Comparison of ENCODE assay signal across 8 mouse cellular contexts in the genomic region with DNA sequence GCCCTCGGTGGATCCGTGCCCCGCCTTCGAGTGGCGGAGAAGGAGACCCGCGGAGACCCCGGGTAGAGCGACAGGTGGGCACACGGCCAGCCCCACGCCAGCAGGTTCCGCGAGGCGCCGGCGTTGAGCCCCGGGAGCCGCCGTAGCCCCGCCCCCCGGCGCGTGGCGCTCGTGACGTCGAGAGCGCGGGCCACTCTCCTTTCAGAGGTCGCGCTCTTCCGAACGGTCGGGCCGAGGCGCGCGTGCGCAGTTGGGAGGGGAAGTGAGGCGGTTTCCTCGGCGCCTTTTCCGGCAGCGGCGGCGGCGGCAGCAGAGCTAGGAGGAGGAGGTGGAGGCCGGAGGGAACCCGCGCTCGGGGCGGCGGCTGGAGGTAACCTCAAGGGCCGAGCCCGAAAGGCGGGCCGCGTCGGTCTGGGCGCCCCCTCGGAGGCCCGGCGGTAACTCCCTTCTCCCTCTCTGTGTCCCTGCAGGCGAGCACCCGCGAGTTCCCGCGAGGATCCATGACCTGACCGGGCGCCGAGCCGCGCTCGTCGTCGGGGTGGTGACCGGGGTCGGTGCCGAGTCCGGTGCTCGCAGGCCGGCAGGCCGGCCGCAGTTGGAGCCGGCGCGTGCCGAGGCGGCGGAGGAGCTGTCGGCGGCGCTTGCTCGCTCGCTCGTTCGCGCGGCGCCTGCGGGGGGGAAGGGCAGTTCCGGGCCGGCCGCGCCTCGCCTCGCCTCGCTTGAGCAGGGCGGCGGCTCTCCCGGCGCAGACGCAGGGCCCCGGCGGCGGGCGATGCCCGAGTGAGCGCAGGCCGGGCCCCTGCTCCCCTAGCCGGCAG. TPM values are rescaled to one million over a fixed set of nuclear protein-coding genes. Genes with fewer than 3 reads are reported as not detected.
DNase-seq lines count a peak whose midpoint lies in the region; ATAC-seq and TF ChIP-seq lines count a peak whose summit lies in the region.

A gene (plus strand): TSS at position 297 of the 818 bp plus-strand sequence.
A gene (minus strand): TSS at position 605 of the 818 bp plus-strand sequence.

- peak within 1 kb of the TSS; percentile 91 for H3K27ac ChIP-seq in bone marrow macrophage, adult 2 months (ENCODE audit: insufficient read depth, low read depth, low read length)
- peak within 1 kb of the TSS; percentile 98 for H3K27ac ChIP-seq in embryonic fibroblast, embryonic 13.5 days (ENCODE audit: insufficient read depth, low read length)
- H3K27ac ChIP-seq in heart, embryonic 10.5 days: peak within 1 kb of the TSS; percentile 99
- H3K27ac ChIP-seq in kidney, embryonic 15.5 days: peak within 1 kb of the TSS; percentile 99

- DNase-seq in A20 (ENCODE audit: low read depth, low spot score) (peak; percentile 98), liver (peak; percentile 99)
- DNase-seq in heart, embryonic 10.5 days (ENCODE audit: low spot score): peak; percentile 98
- peak; percentile 99 to 100 for DNase-seq in spleen, postnatal 4 days (ENCODE audit: low spot score in 2 of 2)

- TF ChIP-seq CTCF in bone marrow macrophage, adult 2 months (IDR thresholded peaks at IDR 0.05; ENCODE audit: low read depth, low read length): no peak
- no peak for TF ChIP-seq CTCF in embryonic fibroblast, embryonic 13.5 days (IDR thresholded peaks at IDR 0.05; ENCODE audit: borderline replicate concordance, insufficient read depth, low read length)

- H3K4me3 ChIP-seq in bone marrow macrophage, adult 2 months (ENCODE audit: insufficient read depth, low read length): peak within 1 kb of the TSS; percentile 90
- peak within 1 kb of the TSS; percentile 87 for H3K4me3 ChIP-seq in embryonic fibroblast, embryonic 13.5 days (ENCODE audit: insufficient read depth, low read length)
- H3K4me3 ChIP-seq in heart, embryonic 10.5 days: peak within 1 kb of the TSS; percentile 100
- H3K4me3 ChIP-seq in kidney, embryonic 15.5 days (replicated peaks): peak within 1 kb of the TSS; percentile 100

- ATAC-seq in kidney, embryonic 15.5 days (replicated peaks; ENCODE audit: low FRiP score): peak; percentile 93
- ATAC-seq in monocyte, adult 5-6 weeks (replicated peaks; ENCODE audit: insufficient number of reproducible peaks, low FRiP score, low TSS enrichment, poor library complexity, severe bottlenecking): peak; percentile 79

- no peaks in the 10 kb centered on the region for H3K9me3 ChIP-seq in heart, embryonic 10.5 days
- no peaks in the 10 kb centered on the region for H3K9me3 ChIP-seq in kidney, embryonic 15.5 days (replicated peaks)

- WGBS in heart, embryonic 10.5 days: under 1% methylated on average over 121 of the region's 121 CpGs
- WGBS in kidney, embryonic 15.5 days: under 1% methylated on average over 99 of the region's 121 CpGs

- H3K4me1 ChIP-seq in bone marrow macrophage, adult 2 months (ENCODE audit: control insufficient read depth, insufficient read depth, low read length): peaks cover 10% of the 10 kb centered on the region
- H3K4me1 ChIP-seq in embryonic fibroblast, embryonic 13.5 days (ENCODE audit: control insufficient read depth, insufficient read depth, low read length): peaks cover 5% of the 10 kb centered on the region; the same call in 1 of the 2 replicates
- peaks cover 21% of the 10 kb centered on the region for H3K4me1 ChIP-seq in heart, embryonic 10.5 days
- peaks cover 19% of the 10 kb centered on the region for H3K4me1 ChIP-seq in kidney, embryonic 15.5 days

- H3K27me3 ChIP-seq in heart, embryonic 10.5 days (ENCODE audit: insufficient read depth, poor library complexity, severe bottlenecking): no peaks in the 10 kb centered on the region
- no peaks in the 10 kb centered on the region for H3K27me3 ChIP-seq in kidney, embryonic 15.5 days

- H3K4me2 ChIP-seq in kidney, embryonic 15.5 days: peak within 1 kb of the TSS; percentile 78

- H3K36me3 ChIP-seq in heart, embryonic 10.5 days: peaks cover 16% of the 10 kb centered on the region; the same call in 1 of the 2 replicates
- H3K36me3 ChIP-seq in kidney, embryonic 15.5 days: peaks cover 12% of the 10 kb centered on the region

- peak within 1 kb of the TSS; percentile 99 for H3K9ac ChIP-seq in kidney, embryonic 15.5 days

- no peak for TF ChIP-seq POLR2A in bone marrow macrophage, adult 2 months (IDR thresholded peaks at IDR 0.05; ENCODE audit: borderline replicate concordance, low read depth, low read length)
- peak; percentile 72 for TF ChIP-seq POLR2A in embryonic fibroblast, embryonic 13.5 days (IDR thresholded peaks at IDR 0.05; ENCODE audit: low read depth, low read length)

RNA-seq across cellular contexts. Expression of the first gene that starts in this region (rescaled TPM):
- 162 and 174 TPM in 2 replicates for polyA plus RNA-seq in bone marrow macrophage, adult 2 months (2012; ENCODE audit: insufficient read depth, insufficient read length, missing spikeins)
- 106 and 119 TPM in 2 replicates for polyA plus RNA-seq in embryonic fibroblast, embryonic 13.5 days (2011; ENCODE audit: insufficient read length, low read depth, missing spikeins)
- polyA plus RNA-seq in heart, embryonic 10.5 days (2016; fragmentation: Nextera tagmentation; extraction: Ambion mirVana): 37.1 and 50.4 TPM in 2 replicates
- 45.3 and 47.0 TPM in 2 replicates for polyA plus RNA-seq in kidney, embryonic 15.5 days (2015; fragmentation: Nextera tagmentation; extraction: Ambion mirVana)
- 213 to 230 TPM (median 223 TPM) in 3 replicates for total RNA-seq in monocyte, adult 5-6 weeks (2017)

RNA-seq across cellular contexts. Expression of the second gene that starts in this region (rescaled TPM):
- not detected in 2 replicates for polyA plus RNA-seq in bone marrow macrophage, adult 2 months (2012; ENCODE audit: insufficient read depth, insufficient read length, missing spikeins)
- not detected in 2 replicates for polyA plus RNA-seq in embryonic fibroblast, embryonic 13.5 days (2011; ENCODE audit: insufficient read length, low read depth, missing spikeins)
- 0.95 and 1.8 TPM in 2 replicates for polyA plus RNA-seq in heart, embryonic 10.5 days (2016; fragmentation: Nextera tagmentation; extraction: Ambion mirVana)
- 1.4 and 1.7 TPM in 2 replicates for polyA plus RNA-seq in kidney, embryonic 15.5 days (2015; fragmentation: Nextera tagmentation; extraction: Ambion mirVana)
- not detected in 3 replicates for total RNA-seq in monocyte, adult 5-6 weeks (2017)

Comparison
In these comparisons a context has a peak if more than half of its experiments do, and no peak if none do; other contexts are left out.
1. Peak in every context shown above with its lines: DNase-seq, ATAC-seq, H3K4me3 ChIP-seq and H3K27ac ChIP-seq.